Mouse (Mus musculus): ENCODE measurements around the gene Rasgef1b. TPM values are rescaled to one million over a fixed set of nuclear protein-coding genes. Genes with fewer than 3 reads are reported as not detected.

Gene Rasgef1b
- polyA plus RNA-seq, 1 experiment = 1.00 TPM

- no peak overlapping the region for H3K27ac ChIP-seq (ENCODE audit: control insufficient read depth, insufficient read depth, low read depth, low read length, poor library complexity)
- H3K4me3 ChIP-seq (replicated peaks; ENCODE audit: control insufficient read depth, low read depth, low read length) = no peak overlapping the region
- WGBS = 82% methylated on average over 6 of the region's 6 CpGs
- TF ChIP-seq CTCF (IDR thresholded peaks at IDR 0.05; ENCODE audit: control insufficient read depth, insufficient read depth, low read length) (no peak), POLR2A (IDR thresholded peaks at IDR 0.05; ENCODE audit: borderline replicate concordance, control insufficient read depth, low read depth, low read length) (no peak)
- no peaks in the 10 kb centered on the region for H3K4me1 ChIP-seq (ENCODE audit: control insufficient read depth, insufficient read depth, low read length)
Measured at GRCm38 (mm10) chr5:99591348-99591747, 137.5 kb downstream of the Rasgef1b start.

- H3K4me1 ChIP-seq (ENCODE audit: control insufficient read depth, insufficient read depth, low read length) = no peaks in the 10 kb centered on the region
- TF ChIP-seq CTCF (IDR thresholded peaks at IDR 0.05; ENCODE audit: control insufficient read depth, insufficient read depth, low read length) = no peak
- TF ChIP-seq POLR2A (IDR thresholded peaks at IDR 0.05; ENCODE audit: borderline replicate concordance, control insufficient read depth, low read depth, low read length) = no peak
- 90% methylated on average over 4 of the region's 4 CpGs for WGBS
- no peak overlapping the region for H3K27ac ChIP-seq (ENCODE audit: control insufficient read depth, insufficient read depth, low read depth, low read length, poor library complexity)
- H3K4me3 ChIP-seq (replicated peaks; ENCODE audit: control insufficient read depth, low read depth, low read length) = no peak overlapping the region
Measured at GRCm38 (mm10) chr5:99590539-99590938, 138.3 kb downstream of the Rasgef1b start.

- no peak overlapping the region for H3K27ac ChIP-seq (ENCODE audit: control insufficient read depth, insufficient read depth, low read depth, low read length, poor library complexity)
- TF ChIP-seq POLR2A (IDR thresholded peaks at IDR 0.05; ENCODE audit: borderline replicate concordance, control insufficient read depth, low read depth, low read length) (no peak), CTCF (IDR thresholded peaks at IDR 0.05; ENCODE audit: control insufficient read depth, insufficient read depth, low read length) (no peak)
- H3K4me1 ChIP-seq (ENCODE audit: control insufficient read depth, insufficient read depth, low read length) = no peaks in the 10 kb centered on the region
- H3K4me3 ChIP-seq (replicated peaks; ENCODE audit: control insufficient read depth, low read depth, low read length) = no peak overlapping the region
- WGBS = 91% methylated on average over 5 of the region's 5 CpGs
Measured at GRCm38 (mm10) chr5:99587994-99588393, 140.9 kb downstream of the Rasgef1b start.

- Histone ChIP-seq H3K27ac (ENCODE audit: control insufficient read depth, insufficient read depth, low read depth, low read length, poor library complexity) (no peak overlapping the region), H3K4me1 (ENCODE audit: control insufficient read depth, insufficient read depth, low read length) (no peaks in the 10 kb centered on the region), H3K4me3 (replicated peaks; ENCODE audit: control insufficient read depth, low read depth, low read length) (no peak overlapping the region)
- TF ChIP-seq POLR2A (IDR thresholded peaks at IDR 0.05; ENCODE audit: borderline replicate concordance, control insufficient read depth, low read depth, low read length) = no peak
- TF ChIP-seq CTCF (IDR thresholded peaks at IDR 0.05; ENCODE audit: control insufficient read depth, insufficient read depth, low read length) = no peak
- 63% methylated on average over 4 of the region's 4 CpGs for WGBS
Measured at GRCm38 (mm10) chr5:99587589-99587988, 141.3 kb downstream of the Rasgef1b start.

GRCm38 (mm10) chr5:99586287-99586686 is 142.6 kb downstream of the Rasgef1b start:
- WGBS = 88% methylated on average over 6 of the region's 6 CpGs
- Histone ChIP-seq H3K4me3 (replicated peaks; ENCODE audit: control insufficient read depth, low read depth, low read length) (no peak overlapping the region), H3K4me1 (ENCODE audit: control insufficient read depth, insufficient read depth, low read length) (no peaks in the 10 kb centered on the region), H3K27ac (ENCODE audit: control insufficient read depth, insufficient read depth, low read depth, low read length, poor library complexity) (no peak overlapping the region)
- TF ChIP-seq CTCF (IDR thresholded peaks at IDR 0.05; ENCODE audit: control insufficient read depth, insufficient read depth, low read length) (no peak), POLR2A (IDR thresholded peaks at IDR 0.05; ENCODE audit: borderline replicate concordance, control insufficient read depth, low read depth, low read length) (no peak)

- TF ChIP-seq CTCF (IDR thresholded peaks at IDR 0.05; ENCODE audit: control insufficient read depth, insufficient read depth, low read length) (no peak), POLR2A (IDR thresholded peaks at IDR 0.05; ENCODE audit: borderline replicate concordance, control insufficient read depth, low read depth, low read length) (no peak)
- no peak overlapping the region for H3K4me3 ChIP-seq (replicated peaks; ENCODE audit: control insufficient read depth, low read depth, low read length)
- no peaks in the 10 kb centered on the region for H3K4me1 ChIP-seq (ENCODE audit: control insufficient read depth, insufficient read depth, low read length)
- WGBS = 80% methylated on average over 5 of the region's 5 CpGs
- no peak overlapping the region for H3K27ac ChIP-seq (ENCODE audit: control insufficient read depth, insufficient read depth, low read depth, low read length, poor library complexity)
Measured at GRCm38 (mm10) chr5:99585166-99585898, 143.5 kb downstream of the Rasgef1b start.

- no peak overlapping the region for H3K4me3 ChIP-seq (replicated peaks; ENCODE audit: control insufficient read depth, low read depth, low read length)
- no peaks in the 10 kb centered on the region for H3K4me1 ChIP-seq (ENCODE audit: control insufficient read depth, insufficient read depth, low read length)
- no peak for TF ChIP-seq POLR2A (IDR thresholded peaks at IDR 0.05; ENCODE audit: borderline replicate concordance, control insufficient read depth, low read depth, low read length)
- TF ChIP-seq CTCF (IDR thresholded peaks at IDR 0.05; ENCODE audit: control insufficient read depth, insufficient read depth, low read length) = no peak
- no peak overlapping the region for H3K27ac ChIP-seq (ENCODE audit: control insufficient read depth, insufficient read depth, low read depth, low read length, poor library complexity)
- WGBS = 81% methylated on average over 9 of the region's 9 CpGs
Measured at GRCm38 (mm10) chr5:99584266-99584665, 144.6 kb downstream of the Rasgef1b start.

GRCm38 (mm10) chr5:99582055-99582454 is 146.8 kb downstream of the Rasgef1b start:
- no peak for TF ChIP-seq CTCF (IDR thresholded peaks at IDR 0.05; ENCODE audit: control insufficient read depth, insufficient read depth, low read length)
- TF ChIP-seq POLR2A (IDR thresholded peaks at IDR 0.05; ENCODE audit: borderline replicate concordance, control insufficient read depth, low read depth, low read length) = no peak
- Histone ChIP-seq H3K4me1 (ENCODE audit: control insufficient read depth, insufficient read depth, low read length) (no peaks in the 10 kb centered on the region), H3K27ac (ENCODE audit: control insufficient read depth, insufficient read depth, low read depth, low read length, poor library complexity) (no peak overlapping the region), H3K4me3 (replicated peaks; ENCODE audit: control insufficient read depth, low read depth, low read length) (no peak overlapping the region)
- WGBS = 48% methylated on average over 5 of the region's 5 CpGs
